Mouse (Mus musculus): Measurements from ENCODE around the gene Slc44a4. TPM values are rescaled to one million over a fixed set of nuclear protein-coding genes. Genes with fewer than 3 reads are reported as not detected.
A peak's percentile ranks its signal among the peaks of the same experiment; 100 is the strongest.
"Not testable (repeated sequence)": the region's sequence is repeated elsewhere in the genome, so short reads cannot be mapped to it uniquely, and the experiment has no call there.

Gene Slc44a4
- polyA plus RNA-seq, 1 experiment from 2014 or later, result not detected

DNA sequence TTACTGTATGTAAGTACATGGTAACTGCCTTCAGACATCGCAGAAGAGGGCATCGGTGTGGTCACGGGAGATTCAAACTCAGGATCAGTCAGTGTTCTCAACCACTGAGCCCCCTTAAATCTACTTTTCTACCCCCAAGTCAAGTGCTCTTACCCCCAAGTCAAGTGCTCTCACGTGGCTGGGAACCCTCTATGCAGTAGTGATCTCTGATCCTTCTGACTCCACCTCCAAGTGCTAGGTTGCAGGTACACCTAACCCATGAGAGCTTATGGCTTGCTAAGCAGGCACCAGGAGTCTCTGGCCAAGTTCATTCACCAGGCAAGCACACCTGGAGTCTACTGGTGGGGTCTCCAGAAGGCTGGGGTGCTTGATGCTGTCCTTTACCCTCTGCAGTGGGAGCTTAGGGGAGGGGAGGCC, 35.3 kb downstream of the Slc44a4 start:
- Histone ChIP-seq H3K9me3 (no peaks in the 10 kb centered on the region), H3K4me1 (peaks cover 13% of the 10 kb centered on the region), H3K9ac (no peak overlapping the region), H3K4me3 (peak overlapping the region; percentile 7; the same call in 1 of the 2 replicates), H3K4me2 (replicated peaks) (peak overlapping the region; percentile 97; the same call in 1 of the 2 replicates), H3K27ac (peak overlapping the region; percentile 94; the same call in 1 of the 2 replicates), H3K27me3 (no peaks in the 10 kb centered on the region), H3K36me3 (peaks cover 19% of the 10 kb centered on the region)
- WGBS, result 37% methylated on average over 4 of the region's 4 CpGs
- no peak for ATAC-seq (ENCODE audit: low FRiP score, low read depth)

DNA sequence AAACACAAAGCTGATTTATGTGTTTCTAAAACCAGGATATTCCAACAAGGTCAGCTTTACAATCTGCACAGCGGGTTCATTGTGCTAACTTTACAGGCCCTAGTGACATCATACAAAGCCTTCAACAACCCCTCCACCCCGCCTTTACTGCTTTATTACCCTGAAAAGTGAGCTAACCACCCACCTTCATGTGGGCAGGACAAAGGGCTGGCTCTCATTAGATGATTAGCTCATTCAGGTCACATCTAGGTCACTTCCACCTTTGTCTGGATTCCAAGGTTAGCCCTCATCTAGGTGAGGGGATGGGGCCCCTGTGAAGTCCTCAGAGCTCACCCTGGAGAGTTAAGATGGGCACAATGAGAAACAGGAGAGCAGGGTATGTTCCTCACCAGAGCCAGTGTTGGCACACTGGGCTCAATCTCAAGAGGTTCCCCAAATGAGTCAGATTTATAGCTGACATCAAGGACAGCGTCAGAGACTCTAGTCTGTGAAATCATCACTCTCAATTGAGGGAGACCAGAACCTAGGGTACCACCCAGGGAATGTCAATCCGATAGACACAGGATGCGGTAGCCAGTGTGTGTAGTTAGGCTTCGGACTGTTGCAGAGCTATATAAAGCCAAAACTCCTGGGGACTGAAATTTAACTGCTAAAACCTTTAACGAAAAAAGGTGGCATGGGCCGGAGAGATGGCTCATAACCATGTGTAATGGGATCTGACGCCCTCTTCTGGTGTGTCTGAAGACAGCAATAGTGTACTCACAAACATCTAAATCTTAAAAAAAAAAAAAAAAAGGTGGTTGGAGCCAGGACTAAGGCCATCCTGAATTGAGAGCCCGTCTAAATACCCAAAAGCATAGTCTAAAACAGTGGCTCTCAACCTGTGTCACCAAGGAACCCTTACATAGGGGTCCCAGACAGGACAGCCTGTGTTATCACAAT, 36.5 kb downstream of the Slc44a4 start:
- 16% methylated on average over 10 of the region's 10 CpGs for WGBS
- Histone ChIP-seq H3K4me2 (replicated peaks) (peak overlapping the region; percentile 97), H3K9ac (peak overlapping the region; percentile 100), H3K36me3 (peaks cover 19% of the 10 kb centered on the region), H3K4me3 (peak overlapping the region; percentile 97), H3K4me1 (peaks cover 13% of the 10 kb centered on the region), H3K9me3 (no peaks in the 10 kb centered on the region), H3K27ac (peak overlapping the region; percentile 94), H3K27me3 (peaks cover 12% of the 10 kb centered on the region)
- ATAC-seq (ENCODE audit: low FRiP score, low read depth), result no peak

DNA sequence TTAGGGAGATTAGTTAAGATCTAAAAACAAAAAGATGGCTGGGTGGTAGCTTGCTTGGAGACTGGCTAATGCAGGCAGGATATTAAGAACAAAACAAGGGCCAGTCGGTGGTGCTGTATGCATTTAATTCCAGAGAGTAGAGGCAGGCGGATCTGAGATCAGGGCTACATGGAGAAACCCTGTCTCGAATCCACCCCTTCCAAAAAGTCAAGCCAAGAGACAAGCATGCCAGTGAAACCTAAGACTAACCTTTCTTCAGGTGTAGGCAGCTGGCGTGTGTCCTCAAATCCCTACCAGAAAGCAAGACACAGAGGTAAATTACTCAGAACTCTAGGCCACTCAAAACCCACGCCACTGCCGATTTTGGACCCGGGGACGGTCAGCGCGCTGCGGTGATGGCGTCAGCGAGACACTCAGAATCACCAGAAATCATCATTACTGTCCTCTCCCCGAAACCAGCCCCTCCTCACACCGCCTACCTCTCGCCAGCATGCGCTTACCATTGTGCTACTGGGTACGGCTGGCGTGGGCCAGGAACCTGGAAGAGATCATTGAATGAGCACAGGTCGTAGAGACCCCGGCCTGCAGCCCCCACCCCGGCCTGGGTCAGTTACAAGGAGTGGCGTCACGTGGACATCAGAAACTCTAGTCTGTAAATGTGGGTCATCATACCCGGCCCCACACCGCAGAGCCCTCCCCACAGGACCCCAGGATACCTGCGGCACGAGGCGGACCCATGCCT, 37.5 kb downstream of the Slc44a4 start:
- Histone ChIP-seq H3K9ac (peak overlapping the region; percentile 100), H3K4me2 (replicated peaks) (peak overlapping the region; percentile 97), H3K9me3 (no peaks in the 10 kb centered on the region), H3K4me1 (peaks cover 13% of the 10 kb centered on the region), H3K4me3 (peak overlapping the region; percentile 97), H3K27me3 (peaks cover 21% of the 10 kb centered on the region), H3K36me3 (peaks cover 19% of the 10 kb centered on the region), H3K27ac (peak overlapping the region; percentile 94)
- WGBS, result under 1% methylated on average over 29 of the region's 29 CpGs
- ATAC-seq (ENCODE audit: low FRiP score, low read depth), result no peak; the same call in 1 of the 2 replicates

DNA sequence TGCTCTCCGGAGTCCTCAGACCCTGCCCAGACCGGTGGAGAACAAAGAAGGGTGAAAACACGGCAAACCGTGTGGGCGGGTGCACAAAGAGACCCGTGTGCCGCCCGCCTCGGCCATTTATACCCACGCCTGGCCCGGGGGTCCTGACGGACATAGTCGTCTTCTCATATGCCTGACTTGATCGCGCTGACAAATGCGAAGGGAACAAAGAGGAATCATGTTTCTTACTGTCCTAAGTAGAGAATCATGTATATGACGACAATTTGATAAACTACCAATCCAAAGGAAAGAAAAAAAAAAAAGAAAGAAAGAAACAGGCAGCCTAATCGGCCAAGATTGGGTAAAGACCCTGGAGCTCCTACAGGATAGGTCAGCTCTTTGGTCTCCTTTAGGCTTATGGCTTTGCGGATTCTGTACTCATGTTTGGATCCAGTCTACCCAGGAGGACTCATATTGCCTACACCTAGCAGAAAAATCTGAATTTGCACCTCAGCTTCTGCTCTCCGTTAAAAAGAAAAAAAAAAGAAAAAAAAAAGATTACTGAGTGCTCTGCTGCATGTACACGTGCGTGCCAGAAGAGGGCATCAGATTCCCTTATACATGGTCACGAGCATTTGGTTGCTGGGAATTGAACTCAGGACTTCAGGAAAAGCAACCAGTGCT, 38.2 kb downstream of the Slc44a4 start:
- under 1% methylated on average over 23 of the region's 23 CpGs for WGBS
- H3K4me3 ChIP-seq, result peak overlapping the region; percentile 97
- H3K36me3 ChIP-seq, result peaks cover 19% of the 10 kb centered on the region
- peak overlapping the region; percentile 97 for H3K4me2 ChIP-seq (replicated peaks)
- H3K9me3 ChIP-seq, result no peaks in the 10 kb centered on the region
- H3K9ac ChIP-seq, result peak overlapping the region; percentile 100
- H3K4me1 ChIP-seq, result peaks cover 13% of the 10 kb centered on the region
- H3K27ac ChIP-seq, result peak overlapping the region; percentile 94
- peaks cover 24% of the 10 kb centered on the region for H3K27me3 ChIP-seq
- ATAC-seq (ENCODE audit: low FRiP score, low read depth), result peak; percentile 84

DNA sequence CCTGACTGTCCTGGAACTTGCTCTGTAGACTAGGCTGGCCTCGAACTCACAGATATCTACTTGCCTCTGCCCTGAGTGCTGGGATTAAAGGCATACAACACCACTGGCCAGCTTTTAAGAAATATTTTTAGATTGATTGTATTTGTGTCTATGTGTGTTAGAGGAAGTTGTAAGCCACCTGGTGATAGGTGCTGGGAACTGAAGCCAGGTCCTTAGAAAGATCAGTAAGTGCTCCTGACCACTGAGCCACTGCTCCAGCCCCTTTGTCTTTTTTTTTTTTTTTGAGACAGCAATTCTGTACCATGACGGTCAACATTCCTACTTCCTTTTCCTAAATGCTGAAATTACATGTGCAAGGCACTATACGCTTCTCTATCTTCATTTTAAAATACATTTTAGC, 39.0 kb downstream of the Slc44a4 start:
- Histone ChIP-seq H3K27ac (no peak overlapping the region), H3K36me3 (peaks cover 19% of the 10 kb centered on the region), H3K4me2 (replicated peaks) (no peak overlapping the region), H3K9ac (no peak overlapping the region), H3K27me3 (peaks cover 24% of the 10 kb centered on the region), H3K9me3 (no peaks in the 10 kb centered on the region), H3K4me3 (peak overlapping the region; percentile 97; the same call in 1 of the 2 replicates), H3K4me1 (peaks cover 13% of the 10 kb centered on the region)
- 89% methylated on average over 3 of the region's 3 CpGs for WGBS
- no peak for ATAC-seq (ENCODE audit: low FRiP score, low read depth)

DNA sequence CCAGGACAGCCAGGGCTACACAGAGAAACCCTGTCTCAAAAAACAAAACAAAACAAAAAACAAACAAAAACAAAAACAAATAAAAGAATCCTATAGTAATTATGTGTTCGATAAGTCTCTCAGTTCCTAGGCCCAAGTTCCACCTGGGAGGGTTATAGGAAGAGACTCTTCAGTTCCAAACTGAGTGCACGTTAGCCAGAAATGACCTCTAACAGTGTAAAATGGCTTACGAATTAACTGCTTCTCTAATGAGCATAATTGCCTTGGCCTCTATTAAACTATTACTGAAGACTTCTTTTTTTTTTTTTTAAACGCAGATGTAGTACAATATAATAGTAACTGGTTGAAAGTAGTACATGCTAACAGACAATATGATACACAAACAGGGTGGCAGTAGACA, 39.6 kb downstream of the Slc44a4 start:
- Histone ChIP-seq H3K4me2 (replicated peaks) (no peak overlapping the region), H3K4me1 (peaks cover 13% of the 10 kb centered on the region), H3K4me3 (no peak overlapping the region), H3K27ac (no peak overlapping the region), H3K27me3 (peaks cover 24% of the 10 kb centered on the region), H3K36me3 (peaks cover 19% of the 10 kb centered on the region), H3K9ac (no peak overlapping the region), H3K9me3 (no peaks in the 10 kb centered on the region)
- ATAC-seq (ENCODE audit: low FRiP score, low read depth), result no peak
- 91% methylated on average over 4 of the region's 4 CpGs for WGBS

DNA sequence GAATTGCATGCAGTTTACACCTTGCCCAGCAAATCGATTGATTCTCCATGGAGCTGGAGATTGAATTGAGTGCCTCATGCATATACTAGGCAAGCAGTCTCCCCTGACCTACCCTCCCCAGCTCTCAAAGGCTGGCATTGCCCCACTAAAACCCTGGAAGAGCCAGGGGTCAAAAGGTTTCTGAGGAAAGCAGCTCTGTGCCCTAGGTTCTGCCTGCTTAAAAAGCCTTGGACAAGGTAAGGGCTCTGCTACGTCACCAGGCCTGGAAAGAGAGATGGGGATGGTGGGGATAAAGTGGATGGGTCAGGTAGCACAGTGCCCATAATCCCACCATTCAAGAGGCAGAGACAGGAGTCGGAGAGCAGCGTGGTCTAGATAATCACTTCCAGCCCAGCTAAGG, 40.6 kb downstream of the Slc44a4 start:
- H3K27me3 ChIP-seq, result peaks cover 24% of the 10 kb centered on the region
- WGBS, result 66% methylated on average over 4 of the region's 4 CpGs
- no peak for ATAC-seq (ENCODE audit: low FRiP score, low read depth)
- H3K4me1 ChIP-seq, result peaks cover 14% of the 10 kb centered on the region
- no peak overlapping the region for H3K4me3 ChIP-seq
- H3K9ac ChIP-seq, result peak overlapping the region; percentile 25; the same call in 1 of the 2 replicates
- H3K9me3 ChIP-seq, result no peaks in the 10 kb centered on the region
- no peak overlapping the region for H3K4me2 ChIP-seq (replicated peaks)
- H3K36me3 ChIP-seq, result peaks cover 12% of the 10 kb centered on the region
- H3K27ac ChIP-seq, result no peak overlapping the region

DNA sequence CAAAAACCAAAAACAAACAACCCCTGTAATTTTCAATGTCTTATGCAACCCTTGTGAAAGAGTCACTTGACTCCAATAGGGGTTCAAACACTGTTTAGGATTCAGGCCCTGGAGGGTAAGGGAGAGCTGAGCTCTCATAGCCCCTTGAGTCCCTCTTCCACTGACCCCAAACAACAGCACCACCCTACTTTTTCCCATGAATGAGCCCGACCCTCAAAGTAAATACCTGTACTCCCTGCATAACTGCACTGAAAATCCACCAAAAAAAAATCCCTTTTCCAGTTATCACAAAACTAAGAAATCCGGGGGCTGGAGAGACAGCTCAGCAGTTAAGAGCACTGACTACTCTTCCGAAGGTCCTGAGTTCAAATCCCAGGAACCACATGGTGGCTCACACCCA, 41.6 kb downstream of the Slc44a4 start:
- Histone ChIP-seq H3K36me3 (peaks cover 2% of the 10 kb centered on the region), H3K27me3 (peaks cover 24% of the 10 kb centered on the region), H3K9ac (no peak overlapping the region), H3K9me3 (no peaks in the 10 kb centered on the region), H3K4me2 (replicated peaks) (no peak overlapping the region), H3K4me3 (no peak overlapping the region), H3K27ac (no peak overlapping the region), H3K4me1 (peaks cover 12% of the 10 kb centered on the region)
- 80% methylated on average over 3 of the region's 3 CpGs for WGBS
- ATAC-seq (ENCODE audit: low FRiP score, low read depth), result no peak

DNA sequence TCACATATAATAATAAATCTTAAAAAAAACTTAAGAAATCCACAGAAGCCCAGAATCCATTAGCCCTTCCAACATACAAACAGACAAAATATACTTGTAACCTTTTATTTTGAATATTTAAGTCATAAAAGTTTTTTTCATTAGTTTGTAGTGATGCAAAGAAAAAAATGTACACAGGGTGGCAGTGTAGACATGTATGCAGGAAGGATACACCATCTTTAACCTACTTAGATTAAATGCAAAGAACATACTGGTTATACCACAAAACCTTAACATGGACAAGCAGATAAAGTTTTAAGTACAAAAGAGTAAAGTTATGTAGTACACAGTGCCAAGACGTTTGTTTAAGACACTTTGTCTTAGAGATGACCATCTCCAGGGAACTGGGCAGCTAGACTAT, 42.1 kb downstream of the Slc44a4 start:
- Histone ChIP-seq H3K4me2 (replicated peaks) (no peak overlapping the region), H3K4me1 (peaks cover 8% of the 10 kb centered on the region), H3K9me3 (no peaks in the 10 kb centered on the region), H3K9ac (no peak overlapping the region), H3K27me3 (peaks cover 24% of the 10 kb centered on the region), H3K36me3 (no peaks in the 10 kb centered on the region), H3K4me3 (no peak overlapping the region), H3K27ac (no peak overlapping the region)
- ATAC-seq (ENCODE audit: low FRiP score, low read depth), result no peak
- 40% methylated on average over 1 of the region's 1 CpGs for WGBS

DNA sequence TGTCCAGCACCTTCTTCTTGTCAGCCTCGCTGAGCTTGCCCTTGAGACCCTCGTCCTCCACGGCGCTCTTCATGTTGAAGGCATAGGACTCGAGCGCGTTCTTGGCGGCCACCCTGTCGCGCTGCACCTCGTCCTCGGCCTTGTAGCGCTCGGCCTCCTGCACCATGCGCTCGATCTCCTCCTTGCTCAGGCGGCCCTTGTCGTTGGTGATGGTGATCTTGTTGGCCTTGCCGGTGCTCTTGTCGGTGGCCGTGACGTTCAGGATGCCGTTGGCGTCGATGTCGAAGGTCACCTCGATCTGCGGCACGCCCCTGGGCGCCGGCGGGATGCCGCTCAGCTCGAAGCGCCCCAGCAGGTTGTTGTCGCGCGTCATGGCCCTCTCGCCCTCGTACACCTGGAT, 43.0 kb downstream of the Slc44a4 start:
- H3K27me3 ChIP-seq, result peaks cover 26% of the 10 kb centered on the region
- not testable (repeated sequence) for H3K36me3 ChIP-seq; H3K9me3 ChIP-seq; H3K4me2 ChIP-seq (replicated peaks); H3K9ac ChIP-seq; H3K4me3 ChIP-seq; H3K27ac ChIP-seq; H3K4me1 ChIP-seq; ATAC-seq (ENCODE audit: low FRiP score, low read depth)
- 20% methylated on average over 35 of the region's 40 CpGs for WGBS

DNA sequence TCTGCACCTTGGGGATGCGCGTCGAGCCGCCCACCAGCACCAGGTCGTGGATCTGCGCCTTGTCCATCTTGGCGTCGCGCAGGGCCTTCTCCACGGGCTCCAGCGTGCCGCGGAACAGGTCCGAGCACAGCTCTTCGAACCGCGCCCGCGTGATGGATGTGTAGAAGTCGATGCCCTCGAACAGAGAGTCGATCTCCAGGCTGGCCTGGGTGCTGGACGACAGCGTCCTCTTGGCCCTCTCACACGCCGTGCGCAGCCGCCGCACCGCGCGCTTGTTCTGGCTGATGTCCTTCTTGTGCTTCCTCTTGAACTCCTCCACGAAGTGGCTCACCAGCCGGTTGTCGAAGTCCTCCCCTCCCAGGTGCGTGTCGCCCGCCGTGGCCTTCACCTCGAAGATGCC, 43.7 kb downstream of the Slc44a4 start:
- H3K4me1 ChIP-seq; ATAC-seq (ENCODE audit: low FRiP score, low read depth); H3K4me2 ChIP-seq (replicated peaks); H3K9me3 ChIP-seq; H3K36me3 ChIP-seq; H3K9ac ChIP-seq; H3K27ac ChIP-seq; H3K4me3 ChIP-seq: not testable (repeated sequence)
- WGBS, result 34% methylated on average over 26 of the region's 40 CpGs
- H3K27me3 ChIP-seq, result peaks cover 28% of the 10 kb centered on the region

DNA sequence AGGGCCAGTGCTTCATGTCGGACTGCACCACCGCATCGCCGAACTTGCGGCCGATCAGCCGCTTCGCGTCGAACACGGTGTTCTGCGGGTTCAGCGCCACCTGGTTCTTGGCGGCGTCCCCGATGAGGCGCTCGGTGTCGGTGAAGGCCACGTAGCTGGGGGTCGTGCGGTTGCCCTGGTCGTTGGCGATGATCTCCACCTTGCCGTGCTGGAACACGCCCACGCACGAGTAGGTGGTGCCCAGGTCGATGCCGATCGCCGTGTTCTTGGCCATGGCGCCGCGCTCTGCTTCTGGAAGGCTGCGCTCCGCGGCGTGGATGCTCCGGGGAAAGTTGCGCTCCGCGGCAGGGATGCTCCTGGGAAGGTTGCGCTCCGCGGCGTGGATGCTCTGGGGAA, 44.5 kb downstream of the Slc44a4 start:
- ATAC-seq (ENCODE audit: low FRiP score, low read depth), result peak; percentile 25
- not testable (repeated sequence) for H3K4me1 ChIP-seq, H3K9ac ChIP-seq, H3K36me3 ChIP-seq, H3K9me3 ChIP-seq, H3K27ac ChIP-seq
- WGBS, result 1% methylated on average over 24 of the region's 47 CpGs
- peak overlapping the region; percentile 53 for H3K4me3 ChIP-seq
- H3K4me2 ChIP-seq (replicated peaks), result peak overlapping the region; percentile 68
- H3K27me3 ChIP-seq, result peaks cover 36% of the 10 kb centered on the region

Measured in limb, embryonic 13.5 days (tissue).